Mouse (Mus musculus) myocyte (in vitro differentiated cells): ENCODE results near the gene Olfr69. TPM values are rescaled to one million over a fixed set of nuclear protein-coding genes. Genes with fewer than 3 reads are reported as not detected.
"Not testable (repeated sequence)": the region's sequence is repeated elsewhere in the genome, so short reads cannot be mapped to it uniquely, and the experiment has no call there.

ENCODE experiments used
- H3K27me3 ChIP-seq: one replicate; pipeline ENCODE4 v1.6.1; 2011; ENCODE audit not compliant: control insufficient read depth, insufficient read depth, insufficient read length
- H3K36me3 ChIP-seq: one replicate; pipeline ENCODE4 v1.6.1; 2011; ENCODE audit not compliant: control insufficient read depth, insufficient read depth
- H3K4me2 ChIP-seq: one replicate; pipeline ENCODE4 v1.6.1; 2011; ENCODE audit warnings: low read depth, control low read depth
- H3K4me3 ChIP-seq: one replicate; pipeline ENCODE4 v1.5.1; 2011; ENCODE audit warnings: mild to moderate bottlenecking, control low read depth, moderate library complexity
- H3K79me2 ChIP-seq: one replicate; pipeline ENCODE4 v1.6.1; 2011; ENCODE audit not compliant: control insufficient read depth, insufficient read depth
- H3ac ChIP-seq: one replicate; pipeline ENCODE4 v1.6.1; 2011; ENCODE audit not compliant: control insufficient read depth, insufficient read length
- CEBPB ChIP-seq: IDR thresholded peaks from 2 replicates; pipeline ENCODE4 v1.6.1; 2011; ENCODE audit warnings: mild to moderate bottlenecking, moderate library complexity; ENCODE audit not compliant: poor library complexity, insufficient read depth, severe bottlenecking
- E2F4 ChIP-seq: IDR thresholded peaks from one replicate; pipeline ENCODE4 v1.6.1; 2011; ENCODE audit warnings: mild to moderate bottlenecking, control low read depth, moderate library complexity; ENCODE audit not compliant: insufficient read depth
- MAX ChIP-seq: IDR thresholded peaks from one replicate; pipeline ENCODE4 v1.6.1; 2011; ENCODE audit warnings: low read depth, mild to moderate bottlenecking, control low read depth
- MYOD1 ChIP-seq, 3 experiments: IDR thresholded peaks; one replicate each; pipeline ENCODE4 v1.6.1; 2011; ENCODE audit warnings: control low read depth in 2 of 3, low read depth in 2 of 3, mild to moderate bottlenecking in 2 of 3, moderate library complexity in 1 of 3; ENCODE audit not compliant: insufficient read length in 2 of 3, control insufficient read depth in 1 of 3
- MYOG ChIP-seq, 3 experiments: IDR thresholded peaks; one replicate each; pipeline ENCODE4 v1.6.1; 2011; ENCODE audit warnings: control low read depth in 2 of 3, low read depth in 2 of 3, mild to moderate bottlenecking in 2 of 3; ENCODE audit not compliant: insufficient read length in 2 of 3, control insufficient read depth in 1 of 3, insufficient read depth in 1 of 3
- POLR2A ChIP-seq: IDR thresholded peaks from one replicate; pipeline ENCODE4 v1.6.1; 2011; ENCODE audit warnings: low read depth, mild to moderate bottlenecking, control low read depth, moderate library complexity; ENCODE audit not compliant: insufficient read length
- POLR2AphosphoS2 ChIP-seq: IDR thresholded peaks from one replicate; pipeline ENCODE4 v1.6.1; 2011; ENCODE audit warnings: low read depth, control low read depth; ENCODE audit not compliant: insufficient read length
- REST ChIP-seq: IDR thresholded peaks from one replicate; pipeline ENCODE4 v1.6.1; 2011; ENCODE audit warnings: mild to moderate bottlenecking, control low read depth, moderate library complexity; ENCODE audit not compliant: insufficient read depth, insufficient read length
- SRF ChIP-seq: IDR thresholded peaks from one replicate; pipeline ENCODE4 v1.6.1; 2011; ENCODE audit warnings: low read depth; ENCODE audit not compliant: control insufficient read depth, insufficient read length
- TCF12 ChIP-seq: IDR thresholded peaks from one replicate; pipeline ENCODE4 v1.6.1; 2011; ENCODE audit warnings: mild to moderate bottlenecking, control low read depth; ENCODE audit not compliant: poor library complexity, insufficient read depth, severe bottlenecking
- TCF3 ChIP-seq: IDR thresholded peaks from one replicate; pipeline ENCODE4 v1.6.1; 2011; ENCODE audit warnings: low read depth, control low read depth; ENCODE audit not compliant: insufficient read length
- USF1 ChIP-seq: IDR thresholded peaks from one replicate; pipeline ENCODE4 v1.6.1; 2011; ENCODE audit warnings: low read depth, mild to moderate bottlenecking, control low read depth, moderate library complexity
- polyA plus RNA-seq: library from polyadenylated mRNA; unstranded; fragments of >200 nt; fragmentation: generic; extraction: Trizol; gene quantifications from one replicate; pipeline ENCODE4 v1.2.1, GENCODE M21; 2012; ENCODE audit warnings: missing spikeins

The Olfr69 gene
- polyA plus RNA-seq, 1 experiment, result not detected

DNA sequence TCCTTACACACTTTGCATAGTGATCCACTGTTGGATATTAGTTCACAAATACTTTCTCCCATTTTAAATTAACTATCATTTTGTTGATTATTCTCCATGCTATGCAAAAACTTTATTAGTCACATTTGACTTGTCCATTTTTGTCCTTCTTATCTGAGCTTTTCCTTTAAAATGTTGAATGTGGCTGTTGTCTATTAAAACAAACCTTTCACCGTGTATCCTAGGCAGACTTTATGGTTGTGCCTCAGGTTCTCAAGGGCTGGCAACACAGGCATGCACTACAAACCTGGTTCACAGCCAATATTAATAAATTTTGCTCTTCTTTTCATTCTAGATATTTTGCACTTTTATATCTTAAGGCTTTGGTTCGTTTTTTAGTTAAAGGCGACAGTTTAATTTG, 39.4 kb upstream of the Olfr69 start:
- TF ChIP-seq REST (no peak), MYOG (IDR thresholded peaks at IDR 0.05; ENCODE audit: control insufficient read depth in 1 of 3, insufficient read depth in 1 of 3, insufficient read length in 2 of 3, low read depth in 2 of 3) (no peak), MAX (no peak), E2F4 (no peak), USF1 (no peak), MYOD1 (IDR thresholded peaks at IDR 0.05; ENCODE audit: control insufficient read depth in 1 of 3, insufficient read length in 2 of 3, low read depth in 2 of 3) (no peak), SRF (no peak), TCF3 (no peak), CEBPB (no peak), TCF12 (no peak), POLR2A (no peak), POLR2AphosphoS2 (no peak)
- Histone ChIP-seq H3K4me2 (no peak overlapping the region), H3K4me3 (no peak overlapping the region), H3ac (no peak overlapping the region), H3K36me3 (no peaks in the 10 kb centered on the region), H3K79me2 (no peaks in the 10 kb centered on the region), H3K27me3 (no peaks in the 10 kb centered on the region)

DNA sequence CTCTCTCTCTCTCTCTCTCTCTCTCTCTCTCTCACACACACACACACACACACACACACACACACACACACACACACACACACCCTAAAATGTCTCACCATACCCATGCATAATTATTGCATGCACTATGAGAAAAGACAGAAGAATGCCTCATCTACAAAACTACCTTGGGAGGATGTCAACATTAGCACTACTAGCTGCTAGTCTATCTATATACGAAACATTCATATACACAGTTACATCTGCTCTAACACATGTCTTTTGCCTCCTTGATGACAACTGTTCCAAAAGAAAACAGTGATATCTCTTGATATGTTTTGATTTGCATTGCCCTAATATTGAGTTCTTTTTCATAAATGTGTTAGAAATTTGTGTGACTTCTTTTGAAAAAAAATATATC, 38.9 kb upstream of the Olfr69 start:
- Histone ChIP-seq H3K4me2 (no peak overlapping the region), H3K36me3 (no peaks in the 10 kb centered on the region), H3ac (no peak overlapping the region), H3K27me3 (no peaks in the 10 kb centered on the region), H3K4me3 (no peak overlapping the region), H3K79me2 (no peaks in the 10 kb centered on the region)
- TF ChIP-seq MYOD1 (IDR thresholded peaks at IDR 0.05; ENCODE audit: control insufficient read depth in 1 of 3, insufficient read length in 2 of 3, low read depth in 2 of 3), result no peak
- no peak for TF ChIP-seq MYOG (IDR thresholded peaks at IDR 0.05; ENCODE audit: control insufficient read depth in 1 of 3, insufficient read depth in 1 of 3, insufficient read length in 2 of 3, low read depth in 2 of 3)
- TF ChIP-seq SRF, result no peak
- TF ChIP-seq USF1, result no peak
- TF ChIP-seq CEBPB, result no peak
- no peak for TF ChIP-seq E2F4
- TF ChIP-seq POLR2AphosphoS2, result no peak
- TF ChIP-seq TCF3, result no peak
- no peak for TF ChIP-seq TCF12
- no peak for TF ChIP-seq POLR2A
- no peak for TF ChIP-seq MAX
- TF ChIP-seq REST, result no peak

DNA sequence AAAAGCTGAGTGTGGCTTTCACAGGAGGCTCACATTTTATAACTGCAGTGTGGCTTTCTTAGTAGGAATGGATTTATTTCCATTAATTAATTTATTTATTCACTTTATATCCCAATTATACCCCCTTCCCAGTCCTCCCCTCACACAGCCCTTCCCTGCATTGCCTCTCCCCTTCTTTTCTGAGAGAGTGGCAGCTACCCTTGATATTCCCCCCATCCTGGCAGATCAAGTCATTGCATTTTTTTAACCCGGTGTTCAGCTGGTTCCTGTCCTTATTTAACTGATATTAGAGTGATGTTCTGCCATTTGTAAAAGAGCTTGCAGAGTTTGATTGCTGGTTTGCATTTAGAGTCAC, 38.4 kb upstream of the Olfr69 start:
- Histone ChIP-seq H3K4me2 (no peak overlapping the region), H3K36me3 (no peaks in the 10 kb centered on the region), H3K27me3 (no peaks in the 10 kb centered on the region), H3K79me2 (no peaks in the 10 kb centered on the region), H3K4me3 (no peak overlapping the region), H3ac (no peak overlapping the region)
- TF ChIP-seq MYOG (IDR thresholded peaks at IDR 0.05; ENCODE audit: control insufficient read depth in 1 of 3, insufficient read depth in 1 of 3, insufficient read length in 2 of 3, low read depth in 2 of 3), result no peak
- no peak for TF ChIP-seq POLR2A
- TF ChIP-seq TCF3, result no peak
- TF ChIP-seq SRF, result no peak
- TF ChIP-seq CEBPB, result no peak
- no peak for TF ChIP-seq TCF12

DNA sequence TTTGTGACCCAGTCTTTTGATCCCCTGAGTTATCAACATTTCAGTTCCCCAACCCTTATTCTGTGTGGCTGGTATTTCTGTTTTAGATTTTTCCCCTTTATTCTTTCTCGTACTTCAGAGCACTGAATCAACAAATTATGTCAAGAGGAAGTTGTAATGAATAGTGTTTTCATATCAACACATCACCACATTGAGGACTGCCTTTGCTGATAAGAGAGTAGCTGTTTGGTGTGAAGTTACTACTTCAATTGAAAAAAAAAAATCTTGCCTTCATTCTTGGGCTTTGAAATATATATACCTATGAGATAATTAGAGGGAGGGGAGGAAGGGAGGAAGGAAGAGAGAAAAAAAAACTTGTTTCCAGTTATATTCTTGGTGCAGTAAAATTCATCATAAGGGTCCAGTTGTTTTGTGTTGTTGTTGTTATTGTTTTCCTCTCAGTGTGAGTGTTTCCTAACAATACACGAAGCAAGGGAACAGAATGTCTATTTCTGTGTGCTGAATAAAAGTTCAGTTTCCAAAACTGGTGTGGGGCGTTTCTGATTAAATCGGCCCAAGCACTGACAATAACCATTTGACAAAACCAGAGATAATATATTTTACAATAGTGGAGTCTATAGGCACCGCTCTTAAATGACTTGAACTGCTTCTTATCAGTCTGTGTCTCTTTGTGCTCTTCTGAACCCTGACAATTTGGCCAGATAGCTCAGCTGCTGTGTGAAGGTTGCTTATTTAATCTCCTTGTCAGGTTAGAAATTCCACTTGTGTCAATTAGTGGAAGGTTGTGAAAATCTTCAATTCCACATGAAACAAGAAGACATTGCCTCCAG, 37.8 kb upstream of the Olfr69 start:
- TF ChIP-seq SRF (no peak), TCF3 (no peak), POLR2AphosphoS2 (no peak), REST (no peak), USF1 (no peak), MYOD1 (IDR thresholded peaks at IDR 0.05; ENCODE audit: control insufficient read depth in 1 of 3, insufficient read length in 2 of 3, low read depth in 2 of 3) (no peak), TCF12 (no peak), CEBPB (no peak), MYOG (IDR thresholded peaks at IDR 0.05; ENCODE audit: control insufficient read depth in 1 of 3, insufficient read depth in 1 of 3, insufficient read length in 2 of 3, low read depth in 2 of 3) (no peak), MAX (no peak), E2F4 (no peak), POLR2A (no peak)
- no peak overlapping the region for H3ac ChIP-seq
- H3K79me2 ChIP-seq, result no peaks in the 10 kb centered on the region
- H3K36me3 ChIP-seq, result no peaks in the 10 kb centered on the region
- no peak overlapping the region for H3K4me2 ChIP-seq
- no peak overlapping the region for H3K4me3 ChIP-seq
- H3K27me3 ChIP-seq, result no peaks in the 10 kb centered on the region

DNA sequence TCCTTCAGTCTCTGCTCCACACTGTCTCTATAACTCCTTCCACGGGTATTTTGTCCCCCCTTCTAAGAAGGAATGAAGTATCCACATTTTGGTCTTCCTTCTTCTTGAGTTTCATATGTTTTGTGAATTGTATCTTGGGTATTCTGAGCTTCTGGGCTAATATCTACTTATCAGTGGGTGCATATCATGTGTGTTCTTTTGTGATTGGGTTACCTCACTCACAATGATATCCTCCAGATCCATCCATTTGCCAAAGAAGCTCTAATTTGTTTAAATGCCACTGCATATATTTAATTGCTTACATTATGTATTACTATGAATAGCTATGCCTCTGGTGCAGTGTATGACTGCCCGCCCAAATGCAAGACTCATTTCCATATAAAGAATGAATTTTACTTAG, 36.7 kb upstream of the Olfr69 start:
- not testable (repeated sequence) for H3K79me2 ChIP-seq, H3K27me3 ChIP-seq, H3K4me3 ChIP-seq, H3K36me3 ChIP-seq, H3ac ChIP-seq, H3K4me2 ChIP-seq
